21 mouse cellular contexts compared by ENCODE assay signal in genomic region chr4:135899050-135899448, GRCm38 (mm10). TPM values are rescaled to one million over a fixed set of nuclear protein-coding genes. Genes with fewer than 3 reads are reported as not detected.
DNase-seq lines count a peak whose midpoint lies in the region; ATAC-seq and TF ChIP-seq lines count a peak whose summit lies in the region.
"Had no signal": no experiment of that assay in that cellular context is flagged by ENCODE, and none has a peak within 500 bp of the region (broad histone marks: within the 10 kb centered on the region; RNA-seq: fewer than 3 reads in every experiment).

No protein-coding gene starts in this region.

- H3K4me2 ChIP-seq in stomach, postnatal 0 days (replicated peaks; ENCODE audit: low read depth) = no peak overlapping the region
- H3K4me2 ChIP-seq: hindbrain, embryonic 15.5 days; limb, embryonic 15.5 days; midbrain, embryonic 13.5 days had no signal

- H3K9me3 ChIP-seq in stomach, postnatal 0 days (ENCODE audit: control insufficient read depth, low read length) = no peaks in the 10 kb centered on the region
- H3K9me3 ChIP-seq: forebrain, embryonic 10.5 days; heart, embryonic 13.5 days; hindbrain, embryonic 15.5 days; limb, embryonic 15.5 days; midbrain, embryonic 13.5 days had no signal

- no peak for TF ChIP-seq EP300 in stomach, postnatal 0 days (optimal IDR thresholded peaks at IDR 0.05)

- H3K4me3 ChIP-seq in stomach, postnatal 0 days (ENCODE audit: low read depth, low read length) = no peak overlapping the region
- H3K4me3 ChIP-seq in thymus, adult 2 months (ENCODE audit: control insufficient read depth, insufficient read depth, low read length) = no peak overlapping the region
- H3K4me3 ChIP-seq: forebrain, embryonic 10.5 days; gastrocnemius, adult 2 months; heart, embryonic 13.5 days; hindbrain, embryonic 15.5 days; layer of hippocampus, adult 2 months; limb, embryonic 15.5 days; midbrain, embryonic 13.5 days had no signal

- WGBS in stomach, postnatal 0 days = 76% methylated on average over 7 of the region's 7 CpGs
- WGBS in thymus, adult 2 months = 51% methylated on average over 7 of the region's 7 CpGs

- H3K36me3 ChIP-seq in stomach, postnatal 0 days (ENCODE audit: control insufficient read depth, insufficient read depth, low read length) = no peaks in the 10 kb centered on the region
- no peaks in the 10 kb centered on the region for H3K36me3 ChIP-seq in thymus, adult 2 months (ENCODE audit: control insufficient read depth, insufficient read depth, low read length)
- H3K36me3 ChIP-seq: forebrain, embryonic 10.5 days; heart, embryonic 13.5 days; hindbrain, embryonic 15.5 days; limb, embryonic 15.5 days; midbrain, embryonic 13.5 days had no signal

- TF ChIP-seq POLR2A in thymus, adult 2 months (IDR thresholded peaks at IDR 0.05; ENCODE audit: control insufficient read depth, extremely low read depth, insufficient read depth, low read length, poor library complexity) = no peak

- no peaks in the 10 kb centered on the region for H3K27me3 ChIP-seq in stomach, postnatal 0 days (ENCODE audit: control insufficient read depth, insufficient read depth, low read length)
- H3K27me3 ChIP-seq in thymus, adult 2 months (ENCODE audit: control insufficient read depth, insufficient read depth, low read length) = no peaks in the 10 kb centered on the region
- H3K27me3 ChIP-seq: heart, embryonic 13.5 days; hindbrain, embryonic 15.5 days; limb, embryonic 15.5 days; midbrain, embryonic 13.5 days had no signal

- H3K27ac ChIP-seq in stomach, postnatal 0 days (replicated peaks) = no peak overlapping the region
- H3K27ac ChIP-seq in thymus, adult 2 months (ENCODE audit: control insufficient read depth, insufficient read depth, low read length) = no peak overlapping the region
- H3K27ac ChIP-seq: forebrain, embryonic 10.5 days; gastrocnemius, adult 2 months; hindbrain, embryonic 15.5 days; kidney, postnatal 0 days; layer of hippocampus, adult 2 months; limb, embryonic 15.5 days; midbrain, embryonic 13.5 days had no signal

- no peak overlapping the region for H3K9ac ChIP-seq in stomach, postnatal 0 days (ENCODE audit: low read length)
- H3K9ac ChIP-seq: hindbrain, embryonic 15.5 days; limb, embryonic 15.5 days; midbrain, embryonic 13.5 days had no signal

- H3K4me1 ChIP-seq in stomach, postnatal 0 days (replicated peaks; ENCODE audit: control insufficient read depth, insufficient read depth) = no peaks in the 10 kb centered on the region
- H3K4me1 ChIP-seq in thymus, adult 2 months (replicated peaks; ENCODE audit: control insufficient read depth, insufficient read depth, low read length) = peaks cover 39% of the 10 kb centered on the region
- H3K4me1 ChIP-seq: forebrain, embryonic 10.5 days; hindbrain, embryonic 15.5 days; midbrain, embryonic 13.5 days had no signal

- no peak for TF ChIP-seq CTCF in stomach, postnatal 0 days (IDR thresholded peaks at IDR 0.05; ENCODE audit: low read depth)
- no peak for TF ChIP-seq CTCF in thymus, adult 2 months (IDR thresholded peaks at IDR 0.05; ENCODE audit: borderline replicate concordance, control insufficient read depth, extremely low read depth, insufficient read depth, low read length, poor library complexity)

- peak; percentile 38 to 69; a peak in 2 of 4 replicates for ATAC-seq in hematopoietic stem cell, adult 5-6 weeks (replicated peaks in 1 of 2; ENCODE audit: insufficient read depth in 1 of 2, low FRiP score in 2 of 2, low TSS enrichment in 1 of 2, low read depth in 1 of 2, poor library complexity in 2 of 2, severe bottlenecking in 2 of 2)
- ATAC-seq in megakaryocyte, adult 5-6 weeks (ENCODE audit: poor library complexity, severe bottlenecking) = peak; percentile 72
- peak; percentile 38; the same call in 1 of the 2 replicates for ATAC-seq in stomach, postnatal 0 days (ENCODE audit: low FRiP score, low TSS enrichment)
- no peak for ATAC-seq in activated CD4-positive, CD25-positive, alpha-beta regulatory T cell, adult 4 months
- ATAC-seq: midbrain, embryonic 13.5 days had no signal

- peak; percentile 58 for DNase-seq in lung, postnatal 36 days
- no peak for DNase-seq in lung, postnatal 10 days
- no peak for DNase-seq in stomach, postnatal 0 days (ENCODE audit: low spot score)
- DNase-seq in gastrocnemius, postnatal 10 days = no peak
- DNase-seq in thymus, adult 2 months = no peak
- DNase-seq: cerebellum, adult 2 months; cerebellum, postnatal 36 days; gastrocnemius, adult 2 months; kidney, adult 11 months; layer of hippocampus, postnatal 36 days; right cerebral cortex, postnatal 14 days had no signal

RNA-seq across cellular contexts. Expression of gene Cnr2, which starts 3.9 kb away (rescaled TPM):
- total RNA-seq in hematopoietic stem cell, adult 5-6 weeks (2017) = 3.1 and 3.8 TPM in 2 replicates
- total RNA-seq in megakaryocyte, adult 5-6 weeks (2015) = 15.2 and 16.9 TPM in 2 replicates
- total RNA-seq in megakaryocyte, adult 5-6 weeks (2017) = 18.8 and 20.7 TPM in 2 replicates
- 0.10 and 0.11 TPM in 2 replicates for polyA plus RNA-seq in stomach, postnatal 0 days (2015; fragmentation: Nextera tagmentation; extraction: Ambion mirVana)
- polyA plus RNA-seq in activated CD4-positive, CD25-positive, alpha-beta regulatory T cell, adult 4 months (2017; shearing (Covaris generic)) = 1 to 10 TPM; 4.9 to 7.9 TPM
- under 1 TPM; 0.75 to 0.95 TPM for total RNA-seq in gastrocnemius, postnatal 10 days (2021)
- 9.3 and 9.5 TPM in 2 replicates for polyA plus RNA-seq in thymus, adult 2 months (2012; rRNA removed)

RNA-seq across cellular contexts. Expression of gene Fuca1, which starts 21.5 kb away (rescaled TPM):
- total RNA-seq in hematopoietic stem cell, adult 5-6 weeks (2017) = 99.5 and 155 TPM in 2 replicates
- 72.1 and 86.7 TPM in 2 replicates for total RNA-seq in megakaryocyte, adult 5-6 weeks (2015)
- total RNA-seq in megakaryocyte, adult 5-6 weeks (2017) = 143 and 189 TPM in 2 replicates
- polyA plus RNA-seq in stomach, postnatal 0 days (2015; fragmentation: Nextera tagmentation; extraction: Ambion mirVana) = 171 and 179 TPM in 2 replicates
- 10 to 100 TPM; 74.0 to 98.1 TPM for polyA plus RNA-seq in activated CD4-positive, CD25-positive, alpha-beta regulatory T cell, adult 4 months (2017; shearing (Covaris generic))
- total RNA-seq in gastrocnemius, postnatal 10 days (2021) = 10 to 100 TPM; 36.1 to 41.4 TPM
- 37.5 and 43.5 TPM in 2 replicates for polyA plus RNA-seq in thymus, adult 2 months (2012; rRNA removed)

RNA-seq across cellular contexts. Expression of gene Pnrc2, which starts 25.4 kb away (rescaled TPM):
- total RNA-seq in hematopoietic stem cell, adult 5-6 weeks (2017) = 210 and 250 TPM in 2 replicates
- 248 and 273 TPM in 2 replicates for total RNA-seq in megakaryocyte, adult 5-6 weeks (2015)
- total RNA-seq in megakaryocyte, adult 5-6 weeks (2017) = 249 and 251 TPM in 2 replicates
- 101 TPM in 2 replicates for polyA plus RNA-seq in stomach, postnatal 0 days (2015; fragmentation: Nextera tagmentation; extraction: Ambion mirVana)
- 100 to 1,000 TPM; 216 to 230 TPM for polyA plus RNA-seq in activated CD4-positive, CD25-positive, alpha-beta regulatory T cell, adult 4 months (2017; shearing (Covaris generic))
- 10 to 100 TPM; 59.0 to 71.8 TPM for total RNA-seq in gastrocnemius, postnatal 10 days (2021)
- polyA plus RNA-seq in thymus, adult 2 months (2012; rRNA removed) = 26.7 and 28.6 TPM in 2 replicates

RNA-seq across cellular contexts. Expression of gene Srsf10, which starts 43.5 kb away (rescaled TPM):
- total RNA-seq in hematopoietic stem cell, adult 5-6 weeks (2017) = 246 and 267 TPM in 2 replicates
- total RNA-seq in megakaryocyte, adult 5-6 weeks (2015) = 104 and 125 TPM in 2 replicates
- 130 and 147 TPM in 2 replicates for total RNA-seq in megakaryocyte, adult 5-6 weeks (2017)
- 83.7 and 88.1 TPM in 2 replicates for polyA plus RNA-seq in stomach, postnatal 0 days (2015; fragmentation: Nextera tagmentation; extraction: Ambion mirVana)
- polyA plus RNA-seq in activated CD4-positive, CD25-positive, alpha-beta regulatory T cell, adult 4 months (2017; shearing (Covaris generic)) = 100 to 1,000 TPM; 172 to 181 TPM
- 10 to 100 TPM; 47.2 to 59.0 TPM for total RNA-seq in gastrocnemius, postnatal 10 days (2021)
- polyA plus RNA-seq in thymus, adult 2 months (2012; rRNA removed) = 194 and 220 TPM in 2 replicates

RNA-seq across cellular contexts. Expression of gene Hmgcl, which starts 47.2 kb away (rescaled TPM):
- 32.2 and 35.7 TPM in 2 replicates for total RNA-seq in hematopoietic stem cell, adult 5-6 weeks (2017)
- total RNA-seq in megakaryocyte, adult 5-6 weeks (2015) = 60.7 and 76.8 TPM in 2 replicates
- total RNA-seq in megakaryocyte, adult 5-6 weeks (2017) = 54.9 and 60.4 TPM in 2 replicates
- 154 and 163 TPM in 2 replicates for polyA plus RNA-seq in stomach, postnatal 0 days (2015; fragmentation: Nextera tagmentation; extraction: Ambion mirVana)
- 10 to 100 TPM; 73.0 to 74.3 TPM for polyA plus RNA-seq in activated CD4-positive, CD25-positive, alpha-beta regulatory T cell, adult 4 months (2017; shearing (Covaris generic))
- total RNA-seq in gastrocnemius, postnatal 10 days (2021) = 10 to 100 TPM; 43.7 to 49.2 TPM
- 46.4 and 53.1 TPM in 2 replicates for polyA plus RNA-seq in thymus, adult 2 months (2012; rRNA removed)
